ENCODE assay signal across 13 mouse cellular contexts in the genomic region with DNA sequence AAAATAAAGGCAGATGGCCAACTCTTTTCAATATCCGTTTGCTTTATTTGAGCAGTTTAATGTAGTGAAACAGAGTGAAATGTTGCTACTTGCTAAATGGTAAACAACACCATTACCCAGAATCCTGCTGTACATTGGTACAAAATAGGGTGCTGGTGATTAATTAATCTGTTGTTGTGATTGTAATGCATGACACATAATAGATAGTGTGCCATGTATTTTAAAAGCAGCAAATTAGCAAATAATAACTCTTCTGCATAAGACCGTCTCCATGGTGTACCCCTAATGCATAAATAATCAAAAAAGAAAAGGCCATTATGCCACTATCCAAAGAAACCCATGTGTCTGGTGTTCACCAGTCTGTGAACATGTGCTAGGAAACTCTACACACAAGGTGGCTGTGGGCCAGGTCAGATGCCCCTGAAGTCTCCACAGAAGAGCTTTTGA.
A peak's percentile ranks its signal among the peaks of the same experiment; 100 is the strongest.
DNase-seq lines count a peak whose midpoint lies in the region; ATAC-seq lines count a peak whose summit lies in the region.
"Had no signal": no experiment of that assay in that cellular context is flagged by ENCODE, and none has a peak within 500 bp of the region (broad histone marks: within the 10 kb centered on the region; RNA-seq: fewer than 3 reads in every experiment).

No protein-coding gene starts in this region.

- H3K9me3 ChIP-seq in hindbrain, embryonic 12.5 days (replicated peaks): no peaks in the 10 kb centered on the region
- H3K9me3 ChIP-seq in midbrain, embryonic 13.5 days: no peaks in the 10 kb centered on the region
- H3K9me3 ChIP-seq: heart, embryonic 10.5 days; lung, embryonic 15.5 days; stomach, embryonic 15.5 days had no signal

- no peak overlapping the region for H3K9ac ChIP-seq in hindbrain, embryonic 12.5 days
- no peak overlapping the region for H3K9ac ChIP-seq in midbrain, embryonic 13.5 days (replicated peaks)
- H3K9ac ChIP-seq: lung, embryonic 15.5 days; stomach, embryonic 15.5 days had no signal

- no peaks in the 10 kb centered on the region for H3K36me3 ChIP-seq in hindbrain, embryonic 12.5 days
- no peaks in the 10 kb centered on the region for H3K36me3 ChIP-seq in midbrain, embryonic 13.5 days
- H3K36me3 ChIP-seq: heart, embryonic 10.5 days; lung, embryonic 15.5 days; stomach, embryonic 15.5 days had no signal

- H3K27me3 ChIP-seq in hindbrain, embryonic 12.5 days: peaks cover 24% of the 10 kb centered on the region
- peaks cover 6% of the 10 kb centered on the region for H3K27me3 ChIP-seq in midbrain, embryonic 13.5 days
- H3K27me3 ChIP-seq: lung, embryonic 15.5 days; stomach, embryonic 15.5 days had no signal

- peaks cover 10% of the 10 kb centered on the region for H3K4me1 ChIP-seq in hindbrain, embryonic 12.5 days
- H3K4me1 ChIP-seq in midbrain, embryonic 13.5 days (replicated peaks): peaks cover 25% of the 10 kb centered on the region
- H3K4me1 ChIP-seq: heart, embryonic 10.5 days; lung, embryonic 15.5 days; stomach, embryonic 15.5 days had no signal

- peak; percentile 87 for ATAC-seq in hindbrain, embryonic 12.5 days (ENCODE audit: low FRiP score)
- ATAC-seq in midbrain, embryonic 13.5 days: peak; percentile 83

- no peak overlapping the region for H3K4me3 ChIP-seq in hindbrain, embryonic 12.5 days
- H3K4me3 ChIP-seq in midbrain, embryonic 13.5 days (replicated peaks): no peak overlapping the region
- H3K4me3 ChIP-seq: heart, embryonic 10.5 days; lung, embryonic 15.5 days; stomach, embryonic 15.5 days had no signal

- WGBS in hindbrain, embryonic 12.5 days: 31% methylated on average over 2 of the region's 2 CpGs
- 10% methylated on average over 2 of the region's 2 CpGs for WGBS in midbrain, embryonic 13.5 days

- peak; percentile 7 for DNase-seq in right cerebral cortex, postnatal 4 days
- DNase-seq in right cerebral cortex, postnatal 10 days (ENCODE audit: low spot score in 2 of 2): no peak
- DNase-seq in Muller cell, postnatal 12 days (ENCODE audit: inconsistent ontology term): no peak
- DNase-seq in cerebellum, postnatal 36 days: no peak
- DNase-seq in heart, postnatal 36 days: no peak
- DNase-seq: cerebellum, adult 8-10 months; gastrocnemius, postnatal 10 days; heart, postnatal 4 days had no signal

- intact Hi-C loops in heart, postnatal 36 days (cut with DNase I): no loop called here

- no peak overlapping the region for H3K27ac ChIP-seq in hindbrain, embryonic 12.5 days
- H3K27ac ChIP-seq in midbrain, embryonic 13.5 days: no peak overlapping the region
- H3K27ac ChIP-seq: heart, embryonic 10.5 days; lung, embryonic 15.5 days; stomach, embryonic 15.5 days had no signal

- no peak overlapping the region for H3K4me2 ChIP-seq in hindbrain, embryonic 12.5 days (replicated peaks)
- H3K4me2 ChIP-seq in midbrain, embryonic 13.5 days (replicated peaks): no peak overlapping the region
- H3K4me2 ChIP-seq: lung, embryonic 15.5 days; stomach, embryonic 15.5 days had no signal
